In genomic region chr10:59628641-59629505, GRCm38 (mm10) we compare ENCODE assay signal across 15 mouse cellular contexts. TPM values are rescaled to one million over a fixed set of nuclear protein-coding genes. Genes with fewer than 3 reads are reported as not detected.
DNase-seq lines count a peak whose midpoint lies in the region; ATAC-seq and TF ChIP-seq lines count a peak whose summit lies in the region.
"Had no signal": no experiment of that assay in that cellular context is flagged by ENCODE, and none has a peak within 500 bp of the region (broad histone marks: within the 10 kb centered on the region; RNA-seq: fewer than 3 reads in every experiment).

No protein-coding gene starts in this region.

- no peak overlapping the region for H3K4me2 ChIP-seq in lung, postnatal 0 days (replicated peaks; ENCODE audit: low read depth, low read length)
- H3K4me2 ChIP-seq in stomach, embryonic 15.5 days = peak overlapping the region; percentile 3; the same call in 1 of the 2 replicates

- 62% methylated on average over 17 of the region's 17 CpGs for WGBS in lung, postnatal 0 days
- 21% methylated on average over 17 of the region's 17 CpGs for WGBS in large intestine, adult 2 months
- 54% methylated on average over 17 of the region's 17 CpGs for WGBS in stomach, embryonic 15.5 days

- H3K36me3 ChIP-seq in lung, postnatal 0 days (ENCODE audit: insufficient read depth, low read length) = no peaks in the 10 kb centered on the region
- H3K36me3 ChIP-seq in stomach, embryonic 15.5 days = no peaks in the 10 kb centered on the region

- H3K4me1 ChIP-seq in lung, postnatal 0 days (ENCODE audit: insufficient read depth, low read depth, low read length) = no peaks in the 10 kb centered on the region
- H3K4me1 ChIP-seq in stomach, embryonic 15.5 days = no peaks in the 10 kb centered on the region

- no peaks in the 10 kb centered on the region for H3K9me3 ChIP-seq in lung, postnatal 0 days (ENCODE audit: low read length)
- no peaks in the 10 kb centered on the region for H3K9me3 ChIP-seq in stomach, embryonic 15.5 days

- no peak overlapping the region for H3K4me3 ChIP-seq in lung, postnatal 0 days (ENCODE audit: low read depth, low read length)
- no peak overlapping the region for H3K4me3 ChIP-seq in stomach, embryonic 15.5 days (replicated peaks)

- H3K9ac ChIP-seq in lung, postnatal 0 days (replicated peaks; ENCODE audit: low read depth) = no peak overlapping the region
- H3K9ac ChIP-seq in stomach, embryonic 15.5 days = no peak overlapping the region

- no peak overlapping the region for H3K27ac ChIP-seq in lung, postnatal 0 days (ENCODE audit: low read length)
- H3K27ac ChIP-seq in stomach, embryonic 15.5 days = peak overlapping the region; percentile 62

- no peak for TF ChIP-seq CTCF in lung, postnatal 0 days (IDR thresholded peaks at IDR 0.05)

- TF ChIP-seq EP300 in lung, postnatal 0 days (IDR thresholded peaks at IDR 0.05) = no peak

- DNase-seq in frontal cortex, postnatal 10 days (ENCODE audit: low spot score in 2 of 2) = no peak
- peak; percentile 58 for DNase-seq in lung, postnatal 0 days (ENCODE audit: low spot score)
- no peak for DNase-seq in lung, postnatal 25 days (ENCODE audit: low spot score)
- DNase-seq in large intestine, adult 2 months (ENCODE audit: low read depth, low spot score) = peak; percentile 97
- no peak for DNase-seq in thymus, adult 18-20 months
- DNase-seq in B cell, adult 2 months = no peak
- DNase-seq: kidney, adult 8-10 months; lung, postnatal 14 days; right cerebral cortex, postnatal 25 days; thymus, postnatal 14 days had no signal

- no peaks in the 10 kb centered on the region for H3K27me3 ChIP-seq in lung, postnatal 0 days (replicated peaks; ENCODE audit: insufficient read depth, low read length)
- no peaks in the 10 kb centered on the region for H3K27me3 ChIP-seq in stomach, embryonic 15.5 days (replicated peaks)

- ATAC-seq in frontal cortex, adult (ENCODE audit: low TSS enrichment) = peak; percentile 31; the same call in 1 of the 2 replicates
- peak; percentile 53 for ATAC-seq in lung, postnatal 0 days
- peak; percentile 89 for ATAC-seq in stomach, embryonic 15.5 days (ENCODE audit: insufficient read depth, low FRiP score, low read depth)

RNA-seq across cellular contexts. Expression of gene Mcu, which starts 12.4 kb away (rescaled TPM):
- polyA plus RNA-seq in lung, postnatal 0 days (2015; fragmentation: Nextera tagmentation; extraction: Ambion mirVana) = 33.5 and 34.5 TPM in 2 replicates
- polyA plus RNA-seq in large intestine, adult 2 months (2012; rRNA removed) = 61.8 and 86.4 TPM in 2 replicates
- polyA plus RNA-seq in stomach, embryonic 15.5 days (2015; fragmentation: Nextera tagmentation; extraction: Ambion mirVana) = 55.8 and 59.2 TPM in 2 replicates

RNA-seq across cellular contexts. Expression of gene Gm10322, which starts 13.0 kb away (rescaled TPM):
- not detected in 2 replicates for polyA plus RNA-seq in lung, postnatal 0 days (2015; fragmentation: Nextera tagmentation; extraction: Ambion mirVana)
- polyA plus RNA-seq in large intestine, adult 2 months (2012; rRNA removed) = not detected in 2 replicates
- 0.84 TPM in 1 of 2 replicates, not detected in the other for polyA plus RNA-seq in stomach, embryonic 15.5 days (2015; fragmentation: Nextera tagmentation; extraction: Ambion mirVana)
- polyA plus RNA-seq: frontal cortex, adult 2 months; heart, embryonic 16.5 days; neural tube, embryonic 11.5 days had no signal

Comparison
In these comparisons a context has a peak if more than half of its experiments do, and no peak if none do; other contexts are left out.
1. DNase-seq: peak in lung, postnatal 0 days (single experiment) and large intestine, adult 2 months (single experiment); none in frontal cortex, postnatal 10 days (0 of 2), lung, postnatal 25 days (single experiment), thymus, adult 18-20 months (0 of 2) and B cell, adult 2 months (0 of 2).
2. ATAC-seq: peak in every context shown above with its lines; median percentile 89 in stomach, embryonic 15.5 days; 53 in lung, postnatal 0 days; 31 in frontal cortex, adult.